Mouse (Mus musculus) forebrain, postnatal 0 days (tissue): Measurements from ENCODE around the gene Lsamp. TPM values are rescaled to one million over a fixed set of nuclear protein-coding genes. Genes with fewer than 3 reads are reported as not detected.

ENCODE experiments used
- ATAC-seq: fragments of 200-750 bp; cut with Nextera tagmentation; 2 replicates; pipeline ENCODE4 v1.8.0; 2017; ENCODE audit warnings: mild to moderate bottlenecking, moderate library complexity
- DNase-seq: peaks from one replicate; pipeline ENCODE4 v3.0.0-alpha.2; 2015
- H3K27ac ChIP-seq: fragments of 300-500 bp; sonication (generic); 2 replicates; pipeline ENCODE4 v1.5.1; 2014; ENCODE audit warnings: low read depth, mild to moderate bottlenecking, antibody characterized with exemption, low read length, moderate library complexity, mixed read lengths
- H3K27me3 ChIP-seq: fragments of 300-500 bp; sonication (generic); 2 replicates; pipeline ENCODE4 v1.6.1; 2014; ENCODE audit warnings: mild to moderate bottlenecking, low read length, mixed read lengths; ENCODE audit not compliant: insufficient read depth
- H3K36me3 ChIP-seq: fragments of 300-500 bp; sonication (generic); 2 replicates; pipeline ENCODE4 v1.6.1; 2014; ENCODE audit warnings: mild to moderate bottlenecking, moderate library complexity; ENCODE audit not compliant: insufficient read depth
- H3K4me1 ChIP-seq: fragments of 300-500 bp; sonication (generic); 2 replicates; pipeline ENCODE4 v1.6.1; 2014; ENCODE audit warnings: antibody characterized with exemption; ENCODE audit not compliant: insufficient read depth
- H3K4me2 ChIP-seq: fragments of 300-500 bp; sonication (generic); 2 replicates; pipeline ENCODE4 v1.6.1; 2014; ENCODE audit warnings: low read depth, mild to moderate bottlenecking, moderate library complexity
- H3K4me3 ChIP-seq: fragments of 300-500 bp; sonication (generic); 2 replicates; pipeline ENCODE4 v1.5.1; 2014; ENCODE audit warnings: low read depth, low read length, mixed read lengths
- H3K9ac ChIP-seq: fragments of 300-500 bp; sonication (generic); 2 replicates; pipeline ENCODE4 v1.6.1; 2014; ENCODE audit warnings: mild to moderate bottlenecking
- H3K9me3 ChIP-seq: fragments of 300-500 bp; sonication (generic); 2 replicates; pipeline ENCODE4 v1.6.1; 2016; ENCODE audit warnings: low read length
- CTCF ChIP-seq: sonication (generic); IDR thresholded peaks from 2 replicates; pipeline ENCODE4 v1.5.1; 2016; ENCODE audit warnings: antibody characterized with exemption, control low read depth, low read depth
- WGBS: fragments of 180-500 bp; shearing (Covaris S2); extraction: QIAGEN DNeasy Blood & Tissue Kit; methylation state at CpG from one replicate; pipeline ENCODE4 v1.1.7; 2014; 5-methylcytosine and 5-hydroxymethylcytosine counted together
- polyA plus RNA-seq: library from polyadenylated mRNA; unstranded; fragments of >200 nt; fragmentation: Nextera tagmentation; extraction: Ambion mirVana; gene quantifications from 2 replicates; pipeline ENCODE4 v1.2.1, GENCODE M21; 2015
- total RNA-seq: library from RNA; depleted of rRNA; stranded (reverse); fragments of >200 nt; gene quantifications from 2 replicates; pipeline ENCODE4 v1.2.3, GENCODE M21; 2014

The Lsamp gene
- total and polyA plus RNA-seq, 2 experiments from 2014 or later = 74.0 to 157 TPM

GRCm38 (mm10) chr16:41827605-41827948 lies 1843.4 kb downstream of the Lsamp start:
- Histone ChIP-seq H3K36me3 (no peaks in the 10 kb centered on the region), H3K27ac (no peak overlapping the region), H3K9ac (no peak overlapping the region), H3K4me3 (no peak overlapping the region), H3K4me2 (no peak overlapping the region), H3K4me1 (no peaks in the 10 kb centered on the region), H3K9me3 (no peaks in the 10 kb centered on the region), H3K27me3 (no peaks in the 10 kb centered on the region)
- TF ChIP-seq CTCF = no peak
- 26% methylated on average over 3 of the region's 3 CpGs for WGBS
- DNase-seq = no peak
- ATAC-seq = no peak

- ATAC-seq (no peak), DNase-seq (no peak)
- Histone ChIP-seq H3K9me3 (no peaks in the 10 kb centered on the region), H3K4me2 (no peak overlapping the region), H3K9ac (no peak overlapping the region), H3K4me3 (no peak overlapping the region), H3K4me1 (no peaks in the 10 kb centered on the region), H3K27me3 (no peaks in the 10 kb centered on the region), H3K27ac (no peak overlapping the region), H3K36me3 (no peaks in the 10 kb centered on the region)
- WGBS = 85% methylated on average over 3 of the region's 3 CpGs
- TF ChIP-seq CTCF = no peak
These were observed 1850.5 kb downstream of the Lsamp start for GRCm38 (mm10) chr16:41834637-41835036.

GRCm38 (mm10) chr16:41835745-41836144 lies 1851.6 kb downstream of the Lsamp start:
- Histone ChIP-seq H3K36me3 (no peaks in the 10 kb centered on the region), H3K4me1 (no peaks in the 10 kb centered on the region), H3K27ac (no peak overlapping the region), H3K9ac (no peak overlapping the region), H3K27me3 (no peaks in the 10 kb centered on the region), H3K4me2 (no peak overlapping the region), H3K4me3 (no peak overlapping the region), H3K9me3 (no peaks in the 10 kb centered on the region)
- TF ChIP-seq CTCF = peak; percentile 82
- 42% methylated on average over 6 of the region's 6 CpGs for WGBS
- ATAC-seq (no peak), DNase-seq (peak; percentile 37)

- TF ChIP-seq CTCF = no peak
- 67% methylated on average over 2 of the region's 2 CpGs for WGBS
- Histone ChIP-seq H3K36me3 (no peaks in the 10 kb centered on the region), H3K4me1 (no peaks in the 10 kb centered on the region), H3K4me3 (no peak overlapping the region), H3K27me3 (no peaks in the 10 kb centered on the region), H3K9ac (no peak overlapping the region), H3K4me2 (no peak overlapping the region), H3K27ac (no peak overlapping the region), H3K9me3 (no peaks in the 10 kb centered on the region)
- ATAC-seq = no peak
- peak; percentile 16 for DNase-seq
These were observed 1855.7 kb downstream of the Lsamp start for GRCm38 (mm10) chr16:41839751-41840404.

- H3K4me1 ChIP-seq = no peaks in the 10 kb centered on the region
- no peak overlapping the region for H3K4me2 ChIP-seq
- 66% methylated on average over 6 of the region's 6 CpGs for WGBS
- no peak overlapping the region for H3K9ac ChIP-seq
- DNase-seq (peak; percentile 11), ATAC-seq (peak; percentile 64)
- H3K27me3 ChIP-seq = no peaks in the 10 kb centered on the region
- no peak overlapping the region for H3K27ac ChIP-seq
- H3K36me3 ChIP-seq = no peaks in the 10 kb centered on the region
- H3K4me3 ChIP-seq = no peak overlapping the region
- H3K9me3 ChIP-seq = no peaks in the 10 kb centered on the region
- TF ChIP-seq CTCF = no peak
These were observed 1862.7 kb downstream of the Lsamp start for GRCm38 (mm10) chr16:41846903-41847302.

GRCm38 (mm10) chr16:41871917-41872593 lies 1887.9 kb downstream of the Lsamp start:
- no peak for TF ChIP-seq CTCF
- ATAC-seq = peak; percentile 20; the same call in 1 of the 2 replicates

GRCm38 (mm10) chr16:41888546-41889165 lies 1904.5 kb downstream of the Lsamp start:
- Histone ChIP-seq H3K9ac (no peak overlapping the region), H3K4me1 (0 out of 2 replicates have a peak, but pooled peaks cover 3% of the 10 kb centered on the region), H3K27me3 (no peaks in the 10 kb centered on the region), H3K4me3 (no peak overlapping the region), H3K36me3 (no peaks in the 10 kb centered on the region), H3K27ac (no peak overlapping the region), H3K9me3 (no peaks in the 10 kb centered on the region), H3K4me2 (no peak overlapping the region)
- WGBS = 72% methylated on average over 16 of the region's 16 CpGs
- DNase-seq (no peak), ATAC-seq (no peak)
- no peak for TF ChIP-seq CTCF

More at GRCm38 (mm10) chr16:41871917-41872593, 1887.9 kb downstream of the Lsamp start:
- H3K9me3 ChIP-seq = no peaks in the 10 kb centered on the region
- no peak for DNase-seq
- H3K27ac ChIP-seq = no peak overlapping the region
- no peaks in the 10 kb centered on the region for H3K36me3 ChIP-seq
- no peaks in the 10 kb centered on the region for H3K27me3 ChIP-seq
- 28% methylated on average over 6 of the region's 6 CpGs for WGBS
- no peak overlapping the region for H3K9ac ChIP-seq
- H3K4me1 ChIP-seq = no peaks in the 10 kb centered on the region
- H3K4me3 ChIP-seq = no peak overlapping the region
- H3K4me2 ChIP-seq = no peak overlapping the region
